Mouse (Mus musculus): ENCODE results near the gene Gm14305. TPM values are rescaled to one million over a fixed set of nuclear protein-coding genes. Genes with fewer than 3 reads are reported as not detected.
A peak's percentile ranks its signal among the peaks of the same experiment; 100 is the strongest.
"Not testable (repeated sequence)": the region's sequence is repeated elsewhere in the genome, so short reads cannot be mapped to it uniquely, and the experiment has no call there.

Gm14305 gene
- total RNA-seq (2021): 10 to 100 TPM; 35.0 to 38.3 TPM
- long read RNA-seq, experiment 1, transcript Gm14305-201 (4 exons, 1,167 nt): major isoform, 10 of 13 reads
- long read RNA-seq, experiment 1, partial matches to known transcripts: 0 of 13 reads
- long read RNA-seq, experiment 1, other reads (novel, unspliced or antisense): 2 of 13 reads
- long read RNA-seq, experiment 2, transcript Gm14305-201 (4 exons, 1,167 nt): major isoform, 29 of 32 reads
- long read RNA-seq, experiment 2, partial matches to known transcripts: 0 of 32 reads
- long read RNA-seq, experiment 2, other reads (novel, unspliced or antisense): 2 of 32 reads

DNA sequence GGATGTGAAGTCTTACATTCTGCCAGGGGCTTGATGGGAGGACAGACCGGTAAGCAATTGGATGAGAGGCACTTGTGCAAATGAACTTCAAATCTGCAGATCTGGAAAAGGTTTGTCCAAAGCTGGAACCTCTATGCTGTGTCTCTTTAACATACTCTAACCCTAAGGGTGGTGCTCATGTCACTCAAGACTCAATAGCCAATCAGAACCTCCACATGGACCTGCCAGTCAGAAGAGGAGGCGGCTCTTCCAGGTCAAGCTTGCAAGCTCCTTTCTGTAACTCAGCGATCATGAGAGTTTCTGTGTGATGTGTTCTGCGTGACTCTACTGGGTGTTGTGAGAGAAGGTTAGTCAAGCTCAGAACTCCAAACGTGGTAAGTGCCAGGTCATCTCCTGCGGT is at the start of gene Gm14305:
Gm14305 (plus strand) TSS at position 278 of the 400 bp plus-strand sequence.
- DNase-seq (ENCODE audit: low spot score in 2 of 2): peak; percentile 19 to 20

DNA sequence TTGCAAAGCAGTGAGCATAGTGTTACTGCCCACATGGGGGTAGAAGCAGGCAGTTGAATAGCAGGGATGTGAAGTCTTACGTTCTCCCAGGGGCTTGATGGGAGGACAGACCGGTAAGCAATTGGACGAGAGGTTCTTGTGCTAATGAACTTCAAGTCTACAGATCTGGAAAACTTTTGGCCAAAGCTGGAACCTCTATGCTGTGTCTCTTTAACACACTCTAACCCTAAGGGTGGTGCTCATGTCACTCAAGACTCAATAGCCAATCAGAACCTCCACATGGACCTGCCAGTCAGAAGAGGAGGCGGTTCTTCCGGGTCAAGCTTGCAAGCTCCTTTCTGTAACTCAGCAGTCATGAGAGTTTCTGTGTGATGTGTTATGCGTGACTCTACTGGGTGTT is 37.9 kb upstream of the Gm14305 start, which contains the start of gene Zfp973:
Zfp973 (plus strand) TSS at position 301 of the 400 bp plus-strand sequence.
- not testable (repeated sequence) for DNase-seq (ENCODE audit: low spot score in 2 of 2)

Other genes starting within 250 kb of the Gm14305 start
- gene Gm14434, start 221.5 kb upstream of the Gm14305 start, total RNA-seq (2021): not detected
- not detected for gene Zfp967, start 187.3 kb upstream of the Gm14305 start, total RNA-seq (2021)
- 10 to 100 TPM in 1 of 2 experiments, 1 to 10 TPM in 1; 5.3 to 13.5 TPM for gene Gm14308, start 72.0 kb upstream of the Gm14305 start, total RNA-seq (2021)
- gene Zfp973, start 37.8 kb upstream of the Gm14305 start, total RNA-seq (2021): 10 to 100 TPM; 12.3 to 14.5 TPM
- gene Gm14295, start 90.3 kb downstream of the Gm14305 start, total RNA-seq (2021): 10 to 100 TPM; 15.6 to 24.2 TPM
- gene Gm14408, start 122.8 kb downstream of the Gm14305 start, total RNA-seq (2021): not detected
- gene Gm14296, start 219.5 kb downstream of the Gm14305 start, total RNA-seq (2021): 10 to 100 TPM; 18.2 to 20.0 TPM

All from layer of hippocampus, postnatal 14 days (tissue).